Mouse (Mus musculus) mature B cell (primary cell): Measurements from ENCODE around the gene Nadk.

Experiments
- in situ Hi-C: fragments of 300-500 bp; cut with MboI; formaldehyde crosslinking; loops from 2 replicates; pipeline ENCODE4 v1.14.3; 2019

The Nadk gene

DNA sequence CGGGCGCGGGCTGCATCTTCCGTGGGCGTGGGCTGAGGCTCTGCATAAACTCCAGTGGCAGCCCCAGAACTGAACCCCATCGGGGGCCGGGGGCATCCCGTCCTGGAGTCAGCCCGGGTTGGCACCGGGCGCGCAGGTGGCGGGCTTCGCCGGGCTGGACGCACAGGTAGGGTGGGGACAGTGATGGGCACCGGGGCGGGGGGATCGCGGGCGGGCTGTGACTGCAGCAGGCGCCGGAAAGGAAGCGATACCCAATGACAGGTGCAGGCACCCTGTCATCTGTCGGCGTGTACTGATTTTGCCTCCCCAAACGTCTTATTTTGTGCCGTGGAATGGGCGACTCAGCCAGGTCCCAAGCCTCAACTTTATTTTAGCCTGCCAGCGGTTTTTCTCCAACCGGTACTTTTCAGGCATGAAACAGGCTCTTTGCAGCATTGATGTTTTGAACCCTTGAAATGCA lies 39.8 kb downstream of the Nadk start:
- in situ Hi-C loops: no loop called here

GRCm38 (mm10) chr4:155602753-155603152 lies 40.6 kb downstream of the Nadk start:
- in situ Hi-C loops: no loop called here

DNA sequence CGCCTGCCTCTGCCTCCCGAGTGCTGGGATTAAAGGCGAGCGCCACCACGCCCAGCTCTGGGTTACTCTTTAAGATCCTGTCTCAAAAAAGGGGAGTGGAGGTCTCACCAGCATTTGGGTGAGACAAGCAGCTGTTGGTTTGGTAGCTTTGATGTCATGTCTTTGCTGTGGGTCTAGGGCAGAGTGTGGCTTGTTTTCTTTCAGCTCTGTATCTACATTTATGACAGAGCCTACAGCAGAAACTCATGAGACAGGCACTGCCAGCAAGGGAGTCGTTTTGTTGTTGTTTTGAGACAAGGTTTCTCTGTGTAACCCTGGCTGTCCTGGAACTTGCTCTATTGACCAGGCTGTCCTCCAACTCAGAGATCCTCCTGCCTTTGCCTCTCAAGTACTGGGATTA lies 41.6 kb downstream of the Nadk start:
- in situ Hi-C loops: no loop called here

DNA sequence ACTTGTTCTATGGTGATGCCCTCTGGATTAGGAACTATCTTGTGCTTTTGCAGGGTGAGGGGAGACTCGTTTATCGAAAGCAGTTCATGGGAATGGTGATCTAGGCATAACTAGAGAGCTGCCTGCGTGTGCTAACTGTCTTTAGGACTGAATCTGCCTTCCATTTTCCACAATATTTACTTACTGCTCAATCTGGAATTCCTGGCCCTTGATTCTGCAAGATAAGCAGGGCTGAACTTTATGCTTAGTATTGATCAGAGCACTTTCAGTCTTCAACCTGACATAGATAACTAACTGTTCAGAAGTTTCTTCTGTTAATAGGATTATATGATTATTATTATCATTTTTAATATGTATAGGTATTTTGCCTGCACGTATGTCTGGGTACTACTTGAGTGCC lies 43.0 kb downstream of the Nadk start:
- in situ Hi-C loops: no loop called here

GRCm38 (mm10) chr4:155606825-155607224 lies 44.6 kb downstream of the Nadk start:
- in situ Hi-C loops: no loop called here

DNA sequence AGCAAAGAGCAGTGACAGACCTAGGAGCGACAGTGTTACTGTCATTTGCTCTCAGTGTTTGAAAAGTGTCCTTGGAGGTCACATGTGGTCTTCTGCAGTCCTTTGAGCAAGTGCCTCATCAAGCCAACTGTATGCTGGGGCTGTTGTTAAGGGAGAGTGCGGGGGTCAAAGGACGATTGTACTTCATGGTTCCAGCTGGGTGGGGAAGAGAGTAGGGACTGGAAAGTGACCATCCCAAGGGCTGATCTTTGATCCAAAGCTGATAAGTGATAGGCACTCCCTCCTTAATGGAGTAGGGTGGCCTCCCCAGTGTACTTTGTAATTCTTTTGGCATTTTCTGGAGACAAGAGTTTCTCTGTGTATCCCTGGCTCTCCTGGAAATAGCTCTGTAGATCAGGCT lies 49.7 kb downstream of the Nadk start:
- in situ Hi-C loops: no loop called here

GRCm38 (mm10) chr4:155613264-155613663 lies 51.1 kb downstream of the Nadk start:
- in situ Hi-C loops: no loop called here

- in situ Hi-C loops: no loop called here
These were observed 56.1 kb downstream of the Nadk start for GRCm38 (mm10) chr4:155618321-155618720.

GRCm38 (mm10) chr4:155624338-155625291 lies 62.4 kb downstream of the Nadk start, which contains the start of gene Cdk11b:
Cdk11b (plus strand) TSS chr4:155624854.
- in situ Hi-C loops: no loop called here

DNA sequence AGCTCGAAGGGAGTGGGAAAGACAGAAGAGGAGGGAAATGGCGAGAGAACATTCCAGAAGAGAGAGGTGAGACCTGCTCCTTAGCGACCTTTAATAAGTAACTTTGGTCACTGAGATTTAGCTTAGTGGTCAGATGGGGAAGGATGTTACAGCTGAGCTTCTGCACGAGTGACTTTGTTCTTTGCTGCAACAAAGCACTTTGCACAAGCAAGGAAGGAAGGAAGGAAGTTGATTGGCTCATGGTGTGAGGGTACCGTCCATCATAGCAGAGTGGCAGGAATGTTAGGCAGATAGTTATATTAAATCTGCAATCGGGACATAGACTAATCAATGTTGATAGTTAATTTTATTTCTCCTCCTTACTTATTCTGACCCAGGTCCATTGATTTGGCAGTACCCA lies 68.1 kb downstream of the Nadk start:
- in situ Hi-C loops: no loop called here

DNA sequence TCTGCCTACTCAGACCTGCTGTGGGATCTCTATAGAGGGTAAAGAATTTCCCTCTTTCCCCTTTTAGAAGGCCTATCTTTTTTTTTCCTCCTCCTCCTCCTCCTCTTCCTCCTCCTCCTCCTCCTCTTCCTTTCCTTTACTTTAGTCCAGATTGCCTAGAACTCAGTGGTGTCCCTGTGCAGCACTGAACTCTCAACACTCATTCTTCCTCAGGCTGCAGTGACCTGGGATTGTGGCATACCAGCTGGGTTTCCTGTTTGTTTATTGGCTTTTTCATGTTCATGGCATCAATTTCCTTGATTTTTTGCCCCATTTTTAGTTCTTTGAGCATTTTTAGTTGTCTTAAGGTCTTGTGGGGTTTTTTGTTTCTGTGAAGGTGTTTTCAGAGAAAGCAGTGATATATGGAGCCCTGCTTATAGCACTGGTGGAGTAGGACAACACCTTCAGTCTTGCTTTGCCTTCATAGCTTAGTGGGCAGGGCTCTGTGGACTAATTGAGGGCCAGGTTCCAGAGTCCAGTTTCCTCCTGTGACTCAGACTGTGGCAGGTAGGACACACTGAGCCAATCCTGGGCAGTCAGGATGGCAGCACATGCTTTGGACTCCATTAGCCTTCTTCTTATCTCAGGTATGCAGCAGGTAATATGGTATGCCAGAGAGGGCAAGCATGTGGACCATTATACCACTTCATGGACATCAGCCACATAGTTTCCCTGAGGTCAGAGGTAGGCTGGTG lies 73.8 kb downstream of the Nadk start:
- in situ Hi-C loops: no loop called here
